Mouse (Mus musculus): ENCODE results near the gene Dock2. TPM values are rescaled to one million over a fixed set of nuclear protein-coding genes. Genes with fewer than 3 reads are reported as not detected.

Dock2 gene
- total and polyA plus RNA-seq, 3 experiments: 79.6 to 151 (median 133) TPM

GRCm38 (mm10) chr11:34308731-34309130 lies 475.0 kb downstream of the Dock2 start:
- dilution Hi-C loops (cut with MboI; ENCODE audit: extremely low pct_ligation_motif_present, extremely low pct_unique_long_range_greater_than_20kb, low sequenced_read_pairs): no loop called here
- no peak for TF ChIP-seq IRF4 (IDR thresholded peaks at IDR 0.05; ENCODE audit: low read depth, low read length)
- no peak for TF ChIP-seq USF1 (IDR thresholded peaks at IDR 0.05; ENCODE audit: low read depth, low read length)
- H3K79me2 ChIP-seq (replicated peaks; ENCODE audit: control insufficient read depth, extremely low read depth, insufficient read depth, poor library complexity, severe bottlenecking): no peaks in the 10 kb centered on the region
- H3K36me3 ChIP-seq (replicated peaks in 1 of 2; ENCODE audit: control insufficient read depth in 1 of 2, insufficient read depth in 1 of 2, low read length in 1 of 2): peaks cover 67 to 95% of the 10 kb centered on the region in 2 experiments
- no peak overlapping the region for H3K27ac ChIP-seq (ENCODE audit: insufficient read depth, low read depth)
- H3K4me3 ChIP-seq (replicated peaks in 1 of 3; ENCODE audit: low read depth in 2 of 3, low read length in 2 of 3, poor library complexity in 1 of 3): no peak overlapping the region
- in situ Hi-C loops (cut with MboI; ENCODE audit: low pct_ligation_motif_present, low pct_unique_long_range_greater_than_20kb, low sequenced_read_pairs): no loop called here
- no peak overlapping the region for H3K4me2 ChIP-seq (ENCODE audit: insufficient read depth, low read depth, poor library complexity, severe bottlenecking)
- H3K9me3 ChIP-seq (replicated peaks; ENCODE audit: low read length): no peaks in the 10 kb centered on the region
- no peak overlapping the region for H3K9ac ChIP-seq (ENCODE audit: insufficient read depth, low read depth)
- peaks cover 3 to 36% of the 10 kb centered on the region in 2 experiments; a peak in 3 of 4 replicates for H3K4me1 ChIP-seq (ENCODE audit: control insufficient read depth in 1 of 2, insufficient read depth in 2 of 2)
- no peaks in the 10 kb centered on the region for H3K27me3 ChIP-seq (replicated peaks)
- DNase-seq (ENCODE audit: extremely low read depth): no peak

DNA sequence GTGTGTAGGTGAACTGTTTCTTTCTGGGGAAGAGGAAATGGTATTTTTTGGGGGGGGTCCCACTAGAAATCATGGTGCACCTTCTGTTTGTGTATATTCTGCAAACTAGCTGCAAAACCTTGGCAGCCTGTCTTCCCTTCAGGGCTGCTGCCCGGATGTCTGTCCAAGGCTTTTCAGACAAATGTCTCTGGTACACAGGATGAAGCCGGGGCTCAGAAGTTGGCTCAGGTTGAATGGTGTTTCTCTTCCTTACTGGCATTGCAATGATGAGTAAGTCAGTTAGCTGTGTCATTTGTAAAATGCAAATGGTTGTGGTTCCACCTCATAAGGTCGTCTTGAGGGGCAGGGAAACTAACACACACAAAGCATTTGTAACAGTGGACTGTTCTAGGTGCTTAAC lies 477.5 kb downstream of the Dock2 start:
- no peak overlapping the region for H3K27ac ChIP-seq (ENCODE audit: insufficient read depth, low read depth)
- H3K79me2 ChIP-seq (replicated peaks; ENCODE audit: control insufficient read depth, extremely low read depth, insufficient read depth, poor library complexity, severe bottlenecking): no peaks in the 10 kb centered on the region
- TF ChIP-seq NELFE (IDR thresholded peaks at IDR 0.05; ENCODE audit: low read depth, low read length) (no peak), POLR2AphosphoS2 (IDR thresholded peaks at IDR 0.05; ENCODE audit: low read depth, low read length) (no peak), SMC3 (IDR thresholded peaks at IDR 0.05; ENCODE audit: low read depth, low read length) (no peak), HCFC1 (IDR thresholded peaks at IDR 0.05; ENCODE audit: low read depth, low read length) (no peak), MYC (IDR thresholded peaks at IDR 0.05; ENCODE audit: low read depth, low read length) (no peak), RAD21 (IDR thresholded peaks at IDR 0.05; ENCODE audit: low read depth, low read length) (no peak), CTCF (conservative IDR thresholded peaks at IDR 0.05 in 1 of 2, IDR thresholded peaks at IDR 0.05 in 1 of 2; ENCODE audit: low read depth in 2 of 2, low read length in 2 of 2) (no peak), MAZ (IDR thresholded peaks at IDR 0.05; ENCODE audit: low read depth, low read length) (no peak), ZMIZ1 (IDR thresholded peaks at IDR 0.05; ENCODE audit: low read depth, low read length) (no peak), USF1 (IDR thresholded peaks at IDR 0.05; ENCODE audit: low read depth, low read length) (no peak), E2F4 (IDR thresholded peaks at IDR 0.05; ENCODE audit: insufficient replicate concordance, low read depth, low read length) (no peak), POLR2A (IDR thresholded peaks at IDR 0.05; ENCODE audit: low read depth, low read length) (no peak), MAX (IDR thresholded peaks at IDR 0.05; ENCODE audit: low read length) (no peak), BHLHE40 (IDR thresholded peaks at IDR 0.05; ENCODE audit: low read depth, low read length) (no peak), MEF2A (IDR thresholded peaks at IDR 0.05; ENCODE audit: borderline replicate concordance, low read depth, low read length) (no peak), NRF1 (IDR thresholded peaks at IDR 0.05; ENCODE audit: low read depth, low read length) (no peak), MAFK (IDR thresholded peaks at IDR 0.05; ENCODE audit: insufficient replicate concordance, low read length) (no peak), ZNF384 (IDR thresholded peaks at IDR 0.05; ENCODE audit: low read depth, low read length) (no peak), RCOR1 (conservative IDR thresholded peaks at IDR 0.05; ENCODE audit: low read depth, low read length) (no peak), CHD2 (IDR thresholded peaks at IDR 0.05; ENCODE audit: low read length) (no peak)
- no peaks in the 10 kb centered on the region for H3K27me3 ChIP-seq (replicated peaks)
- no peak overlapping the region for H3K4me3 ChIP-seq (replicated peaks in 1 of 3; ENCODE audit: low read depth in 2 of 3, low read length in 2 of 3, poor library complexity in 1 of 3)
- peaks cover 3 to 36% of the 10 kb centered on the region in 2 experiments; a peak in 3 of 4 replicates for H3K4me1 ChIP-seq (ENCODE audit: control insufficient read depth in 1 of 2, insufficient read depth in 2 of 2)
- in situ Hi-C loops (cut with MboI; ENCODE audit: low pct_ligation_motif_present, low pct_unique_long_range_greater_than_20kb, low sequenced_read_pairs): no loop called here
- H3K4me2 ChIP-seq (ENCODE audit: insufficient read depth, low read depth, poor library complexity, severe bottlenecking): no peak overlapping the region
- H3K9ac ChIP-seq (ENCODE audit: insufficient read depth, low read depth): no peak overlapping the region
- peaks cover 69 to 96% of the 10 kb centered on the region in 2 experiments for H3K36me3 ChIP-seq (replicated peaks in 1 of 2; ENCODE audit: control insufficient read depth in 1 of 2, insufficient read depth in 1 of 2, low read length in 1 of 2)
- no peaks in the 10 kb centered on the region for H3K9me3 ChIP-seq (replicated peaks; ENCODE audit: low read length)
- peak; percentile 27 for DNase-seq (ENCODE audit: extremely low read depth)
- dilution Hi-C loops (cut with MboI; ENCODE audit: extremely low pct_ligation_motif_present, extremely low pct_unique_long_range_greater_than_20kb, low sequenced_read_pairs): no loop called here
